In the genomic region with DNA sequence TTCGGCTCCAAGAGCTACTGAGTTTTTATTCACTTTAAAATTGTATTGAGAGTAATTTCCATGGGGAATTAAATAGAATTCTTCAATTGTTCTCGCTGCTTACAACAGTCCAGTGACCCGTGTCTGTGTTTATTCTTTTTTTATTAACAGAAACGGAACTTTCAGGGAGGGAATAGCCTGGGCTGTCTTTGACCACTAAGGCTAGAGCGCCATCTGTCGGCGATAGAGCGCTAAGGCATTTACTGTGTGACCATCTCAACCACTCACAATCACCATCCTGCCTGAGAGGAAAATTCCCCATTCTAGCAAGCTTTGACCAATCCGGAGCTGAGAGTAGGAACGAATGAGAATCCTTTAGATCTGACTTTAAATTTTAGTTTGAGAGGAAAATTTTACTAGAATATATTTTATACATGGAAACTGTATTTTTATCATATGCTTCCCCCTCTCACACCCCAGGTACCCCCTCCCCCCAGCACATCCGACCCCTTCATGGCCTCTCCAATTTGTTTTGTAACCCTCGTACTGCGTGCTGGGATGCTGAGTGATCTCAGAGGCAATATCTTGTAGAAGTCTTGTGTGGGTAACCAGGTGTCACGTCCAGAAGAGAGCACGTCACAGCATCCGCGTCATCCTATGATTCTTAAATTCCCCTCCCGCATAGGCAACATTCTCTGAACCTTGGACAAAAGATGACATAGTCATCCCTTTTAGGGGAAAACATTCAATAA, we compare ENCODE assay signal across 8 mouse cellular contexts.
DNase-seq lines count a peak whose midpoint lies in the region; ATAC-seq and TF ChIP-seq lines count a peak whose summit lies in the region.

No protein-coding gene starts in this region.

- no peaks in the 10 kb centered on the region for H3K4me1 ChIP-seq in cerebellum, adult 2 months (ENCODE audit: control insufficient read depth, insufficient read depth, low read length)
- H3K4me1 ChIP-seq in hindbrain, postnatal 0 days (ENCODE audit: insufficient read depth, low read length) = no peaks in the 10 kb centered on the region

- no peak overlapping the region for H3K27ac ChIP-seq in cerebellum, adult 2 months (ENCODE audit: insufficient read depth, low read length)
- H3K27ac ChIP-seq in hindbrain, postnatal 0 days = no peak overlapping the region

- H3K9ac ChIP-seq in hindbrain, postnatal 0 days (replicated peaks; ENCODE audit: low read length) = no peak overlapping the region

- H3K36me3 ChIP-seq in hindbrain, postnatal 0 days (ENCODE audit: insufficient read depth, low read length) = no peaks in the 10 kb centered on the region

- no peaks in the 10 kb centered on the region for H3K9me3 ChIP-seq in hindbrain, postnatal 0 days (ENCODE audit: low read length)

- 44% methylated on average over 18 of the region's 18 CpGs for WGBS in cerebellum, adult 2 months
- WGBS in hindbrain, postnatal 0 days = 46% methylated on average over 18 of the region's 18 CpGs

- no peak overlapping the region for H3K4me3 ChIP-seq in cerebellum, adult 2 months (replicated peaks; ENCODE audit: insufficient read depth, low read depth, low read length)
- peak overlapping the region; percentile 10; the same call in 1 of the 2 replicates for H3K4me3 ChIP-seq in hindbrain, postnatal 0 days (ENCODE audit: low read length)

- ATAC-seq in frontal cortex, adult (ENCODE audit: low TSS enrichment) = peak; percentile 88
- peak; percentile 87 for ATAC-seq in hindbrain, postnatal 0 days
- peak; percentile 79 for ATAC-seq in megakaryocyte, adult 5-6 weeks (ENCODE audit: poor library complexity, severe bottlenecking)
- ATAC-seq in erythroid progenitor cell, adult 5-6 weeks (replicated peaks; ENCODE audit: low FRiP score, poor library complexity, severe bottlenecking) = no peak

- DNase-seq in T-cell, adult 2 months (ENCODE audit: low spot score) = peak; percentile 32
- DNase-seq in cerebellum, adult 2 months = peak; percentile 59 to 65
- DNase-seq in hindbrain, postnatal 0 days (ENCODE audit: low spot score) = peak; percentile 91
- DNase-seq in left cerebral cortex, adult 11 months (ENCODE audit: low spot score) = peak; percentile 53
- DNase-seq in right cerebral cortex, postnatal 36 days (ENCODE audit: low spot score in 2 of 2) = peak; percentile 62

- H3K27me3 ChIP-seq in cerebellum, adult 2 months (ENCODE audit: control insufficient read depth, insufficient read depth, low read length) = no peaks in the 10 kb centered on the region
- no peaks in the 10 kb centered on the region for H3K27me3 ChIP-seq in hindbrain, postnatal 0 days (ENCODE audit: insufficient read depth, low read length)

- H3K4me2 ChIP-seq in hindbrain, postnatal 0 days (ENCODE audit: low read depth, low read length) = peak overlapping the region; percentile 50

- TF ChIP-seq POLR2A in cerebellum, adult 2 months (IDR thresholded peaks at IDR 0.05; ENCODE audit: borderline replicate concordance, insufficient read depth, low read length) = no peak

- TF ChIP-seq CTCF in cerebellum, adult 2 months (IDR thresholded peaks at IDR 0.05; ENCODE audit: borderline replicate concordance, insufficient read depth, low read depth, low read length) = peak; percentile 90
- TF ChIP-seq CTCF in hindbrain, postnatal 0 days (IDR thresholded peaks at IDR 0.05; ENCODE audit: low read depth) = peak; percentile 92

Comparison
In these comparisons a context has a peak if more than half of its experiments do, and no peak if none do; other contexts are left out.
1. DNase-seq: peak in every context shown above with its lines; median percentile 91 in hindbrain, postnatal 0 days; 62 in cerebellum, adult 2 months; 62 in right cerebral cortex, postnatal 36 days; 53 in left cerebral cortex, adult 11 months; 32 in T-cell, adult 2 months.